Mouse (Mus musculus) MEL (cell line): ENCODE measurements at regions not wholly inside any gene's neighbourhood (a gene's known extent, or its start where the extent isn't known, plus 50 kb on each side); places are given as distances from the start of the nearest gene placed in this dataset.

ENCODE experiments used
- DNase-seq: peaks from one replicate; pipeline ENCODE4 v3.0.0; 2011; ENCODE audit warnings: low read depth, low spot score
- H3K27ac ChIP-seq: 2 replicates; pipeline ENCODE4 v1.5.1; 2012; ENCODE audit warnings: low read depth, mild to moderate bottlenecking, control low read depth, low read length, moderate library complexity; ENCODE audit not compliant: control insufficient read depth
- H3K27me3 ChIP-seq, 2 experiments: fragments of 150-350 bp in 1 of 2; sonication (generic) in 1 of 2; 2 replicates each; pipeline ENCODE4 v1.6.1; 2012; ENCODE audit warnings: low read length in 2 of 2, mild to moderate bottlenecking in 2 of 2, improper control_type of control experiment in 1 of 2, moderate library complexity in 1 of 2; ENCODE audit not compliant: insufficient read depth in 2 of 2, control insufficient read depth in 1 of 2
- H3K36me3 ChIP-seq, 2 experiments: 2 replicates each; pipeline ENCODE4 v1.6.1; 2012 to 2014; ENCODE audit warnings: low read length in 2 of 2, improper control_type of control experiment in 1 of 2, inconsistent platforms in 1 of 2, mild to moderate bottlenecking in 1 of 2; ENCODE audit not compliant: insufficient read depth in 2 of 2, control insufficient read depth in 1 of 2
- H3K4me1 ChIP-seq, 2 experiments: fragments of 150-350 bp in 1 of 2; sonication (generic) in 1 of 2; 2 replicates each; pipeline ENCODE4 v1.6.1; 2012; ENCODE audit warnings: low read length in 2 of 2, improper control_type of control experiment in 1 of 2, mild to moderate bottlenecking in 1 of 2; ENCODE audit not compliant: insufficient read depth in 2 of 2, control insufficient read depth in 1 of 2
- H3K4me3 ChIP-seq, 2 experiments: fragments of 150-350 bp in 1 of 2; sonication (generic) in 1 of 2; 2 replicates each; pipeline ENCODE4 v1.5.1; 2012; ENCODE audit warnings: low read depth in 2 of 2, low read length in 2 of 2, mild to moderate bottlenecking in 2 of 2, moderate library complexity in 2 of 2, control low read depth in 1 of 2, improper control_type of control experiment in 1 of 2; ENCODE audit not compliant: control insufficient read depth in 1 of 2, insufficient read depth in 1 of 2
- H3K79me2 ChIP-seq: 2 replicates; pipeline ENCODE4 v1.6.1; 2012; ENCODE audit warnings: mild to moderate bottlenecking, low read length, moderate library complexity; ENCODE audit not compliant: control insufficient read depth, poor library complexity, insufficient read depth
- H3K9ac ChIP-seq: 2 replicates; pipeline ENCODE4 v1.6.1; 2012; ENCODE audit warnings: low read depth, mild to moderate bottlenecking, control low read depth, low read length, moderate library complexity; ENCODE audit not compliant: control insufficient read depth, poor library complexity, severe bottlenecking
- H3K9me3 ChIP-seq: fragments of 150-350 bp; sonication (generic); replicated peaks from 2 replicates; pipeline ENCODE4 v1.6.1; 2012; ENCODE audit warnings: mild to moderate bottlenecking, low read length, improper control_type of control experiment, moderate library complexity; ENCODE audit not compliant: insufficient read depth
- BHLHE40 ChIP-seq: IDR thresholded peaks from 2 replicates; pipeline ENCODE4 v1.6.1; 2012; ENCODE audit warnings: low read depth, mild to moderate bottlenecking, inconsistent platforms, low read length, improper control_type of control experiment, borderline replicate concordance
- CHD2 ChIP-seq: IDR thresholded peaks from 2 replicates; pipeline ENCODE4 v1.6.1; 2011; ENCODE audit warnings: low read length, improper control_type of control experiment
- CTCF ChIP-seq, 3 experiments: IDR thresholded peaks in 2 of 3; conservative IDR thresholded peaks in 1 of 3; 2 replicates each; pipeline ENCODE4 v1.5.1; 2011 to 2012; ENCODE audit warnings: low read length in 3 of 3, low read depth in 2 of 3, mild to moderate bottlenecking in 2 of 3, improper control_type of control experiment in 1 of 3, inconsistent platforms in 1 of 3, mixed read lengths in 1 of 3, moderate library complexity in 1 of 3; ENCODE audit not compliant: control insufficient read depth in 1 of 3, insufficient read depth in 1 of 3, poor library complexity in 1 of 3, severe bottlenecking in 1 of 3
- ELF1 ChIP-seq: IDR thresholded peaks from 2 replicates; pipeline ENCODE4 v1.6.1; 2014; ENCODE audit warnings: low read depth, mild to moderate bottlenecking, inconsistent platforms, low read length, improper control_type of control experiment, moderate library complexity
- HCFC1 ChIP-seq: IDR thresholded peaks from 2 replicates; pipeline ENCODE4 v1.6.1; 2012; ENCODE audit warnings: low read depth, mild to moderate bottlenecking, inconsistent platforms, low read length, improper control_type of control experiment, moderate library complexity
- MAFK ChIP-seq: IDR thresholded peaks from 2 replicates; pipeline ENCODE4 v1.6.1; 2011; ENCODE audit warnings: low read depth, mild to moderate bottlenecking, low read length, improper control_type of control experiment, borderline replicate concordance
- MEF2A ChIP-seq: IDR thresholded peaks from 2 replicates; pipeline ENCODE4 v1.6.1; 2014; ENCODE audit warnings: low read depth, mild to moderate bottlenecking, inconsistent platforms, low read length, improper control_type of control experiment; ENCODE audit not compliant: poor library complexity, insufficient replicate concordance, severe bottlenecking; ENCODE audit errors: extremely low read depth
- MXI1 ChIP-seq: IDR thresholded peaks from 2 replicates; pipeline ENCODE4 v1.6.1; 2011; ENCODE audit warnings: mild to moderate bottlenecking, low read depth, low read length, improper control_type of control experiment
- MYB ChIP-seq: IDR thresholded peaks from 2 replicates; pipeline ENCODE4 v1.6.1; 2011; ENCODE audit warnings: mild to moderate bottlenecking, low read depth, low read length, improper control_type of control experiment
- MYC ChIP-seq: IDR thresholded peaks from 2 replicates; pipeline ENCODE4 v1.6.1; 2011; ENCODE audit warnings: low read depth, mild to moderate bottlenecking, low read length, improper control_type of control experiment, moderate library complexity
- NRF1 ChIP-seq: IDR thresholded peaks from 2 replicates; pipeline ENCODE4 v1.6.1; 2014; ENCODE audit warnings: low read depth, mild to moderate bottlenecking, inconsistent platforms, low read length, improper control_type of control experiment, moderate library complexity; ENCODE audit not compliant: poor library complexity, insufficient read depth, severe bottlenecking
- POLR2A ChIP-seq, 2 experiments: IDR thresholded peaks; 2 replicates each; pipeline ENCODE4 v1.6.1; 2011 to 2012; ENCODE audit warnings: low read length in 2 of 2, mild to moderate bottlenecking in 2 of 2, control low read depth in 1 of 2, improper control_type of control experiment in 1 of 2, low read depth in 1 of 2, moderate library complexity in 1 of 2; ENCODE audit not compliant: control insufficient read depth in 1 of 2, insufficient read depth in 1 of 2, poor library complexity in 1 of 2
- POLR2AphosphoS2 ChIP-seq: IDR thresholded peaks from 2 replicates; pipeline ENCODE4 v1.6.1; 2011; ENCODE audit warnings: low read length, improper control_type of control experiment
- SIN3A ChIP-seq: IDR thresholded peaks from 2 replicates; pipeline ENCODE4 v1.6.1; 2012; ENCODE audit warnings: low read length, improper control_type of control experiment, inconsistent platforms
- SMC3 ChIP-seq: IDR thresholded peaks from 2 replicates; pipeline ENCODE4 v1.6.1; 2011; ENCODE audit warnings: low read depth, low read length, improper control_type of control experiment
- TAL1 ChIP-seq: IDR thresholded peaks from 2 replicates; pipeline ENCODE4 v1.6.1; 2012; ENCODE audit warnings: mild to moderate bottlenecking, inconsistent platforms, low read length, moderate library complexity, mixed read lengths
- UBTF ChIP-seq: IDR thresholded peaks from 2 replicates; pipeline ENCODE4 v1.6.1; 2012; ENCODE audit warnings: low read depth, mild to moderate bottlenecking, inconsistent platforms, low read length, improper control_type of control experiment, moderate library complexity, borderline replicate concordance; ENCODE audit not compliant: insufficient read depth
- ZKSCAN1 ChIP-seq: IDR thresholded peaks from 2 replicates; pipeline ENCODE4 v1.6.1; 2012; ENCODE audit warnings: low read depth, mild to moderate bottlenecking, inconsistent platforms, low read length, improper control_type of control experiment, moderate library complexity
- ZNF384 ChIP-seq: IDR thresholded peaks from 2 replicates; pipeline ENCODE4 v1.6.1; 2012; ENCODE audit warnings: low read depth, mild to moderate bottlenecking, inconsistent platforms, low read length, improper control_type of control experiment

- Histone ChIP-seq H3K4me3 (no peak overlapping the region), H3K9me3 (no peaks in the 10 kb centered on the region), H3K9ac (no peak overlapping the region), H3K4me1 (no peaks in the 10 kb centered on the region), H3K27ac (no peak overlapping the region), H3K36me3 (no peaks in the 10 kb centered on the region), H3K79me2 (no peaks in the 10 kb centered on the region), H3K27me3 (no peaks in the 10 kb centered on the region)
- TF ChIP-seq ELF1 = no peak
- no peak for TF ChIP-seq CTCF (IDR thresholded peaks at IDR 0.05 in 2 of 3, conservative IDR thresholded peaks at IDR 0.05 in 1 of 3; ENCODE audit: control insufficient read depth in 1 of 3, insufficient read depth in 1 of 3, low read depth in 2 of 3, low read length in 3 of 3, poor library complexity in 1 of 3, severe bottlenecking in 1 of 3)
- no peak for TF ChIP-seq POLR2A (IDR thresholded peaks at IDR 0.05; ENCODE audit: control insufficient read depth in 1 of 2, insufficient read depth in 1 of 2, low read depth in 1 of 2, low read length in 2 of 2, poor library complexity in 1 of 2)
- TF ChIP-seq BHLHE40 = no peak
- TF ChIP-seq NRF1 = no peak
- no peak for TF ChIP-seq SMC3
- no peak for TF ChIP-seq ZKSCAN1
- no peak for TF ChIP-seq MEF2A
- no peak for TF ChIP-seq ZNF384
- no peak for TF ChIP-seq HCFC1
- no peak for DNase-seq
Observed at GRCm38 (mm10) chr3:131040214-131040825, 70.0 kb upstream of the Lef1 start.

- Histone ChIP-seq H3K4me3 (no peak overlapping the region), H3K27ac (no peak overlapping the region), H3K36me3 (no peaks in the 10 kb centered on the region)
- no peak for TF ChIP-seq BHLHE40
- TF ChIP-seq ZNF384 = no peak
- no peak for TF ChIP-seq MAFK
- TF ChIP-seq UBTF = no peak
- TF ChIP-seq TAL1 = no peak
- no peak for TF ChIP-seq MXI1
- TF ChIP-seq SIN3A = no peak
- no peak for TF ChIP-seq SMC3
- no peak for TF ChIP-seq MYC
- no peak for TF ChIP-seq CHD2
- no peak for TF ChIP-seq POLR2AphosphoS2
- TF ChIP-seq MYB = no peak
- TF ChIP-seq, all 39 proteins: peak for 0
- Histone ChIP-seq H3K9me3 (no peaks in the 10 kb centered on the region), H3K27me3 (no peaks in the 10 kb centered on the region), H3K79me2 (no peaks in the 10 kb centered on the region), H3K4me1 (no peaks in the 10 kb centered on the region), H3K9ac (no peak overlapping the region)
- no peak for DNase-seq
Observed at GRCm38 (mm10) chr3:131037095-131037494, 73.2 kb upstream of the Lef1 start.
